Mouse (Mus musculus) midbrain, embryonic 16.5 days (tissue): ENCODE measurements around the gene Tpx2. TPM values are rescaled to one million over a fixed set of nuclear protein-coding genes. Genes with fewer than 3 reads are reported as not detected.
A peak's percentile ranks its signal among the peaks of the same experiment; 100 is the strongest.

Experiments
- ATAC-seq: fragments of 200-750 bp; cut with Nextera tagmentation; 2 replicates; pipeline ENCODE4 v1.8.0; 2017; ENCODE audit warnings: moderate TSS enrichment
- H3K27ac ChIP-seq: fragments of 300-500 bp; sonication (generic); 2 replicates; pipeline ENCODE4 v1.5.1; 2014; ENCODE audit warnings: mild to moderate bottlenecking, low read length, mixed read lengths
- H3K27me3 ChIP-seq: fragments of 300-500 bp; sonication (generic); 2 replicates; pipeline ENCODE4 v1.6.1; 2014; ENCODE audit warnings: low read depth, low read length, mixed read lengths; ENCODE audit not compliant: control insufficient read depth, insufficient read depth
- H3K36me3 ChIP-seq: fragments of 300-500 bp; sonication (generic); 2 replicates; pipeline ENCODE4 v1.6.1; 2014; ENCODE audit warnings: mild to moderate bottlenecking, low read length, moderate library complexity, mixed read lengths; ENCODE audit not compliant: control insufficient read depth, insufficient read depth
- H3K4me1 ChIP-seq: fragments of 300-500 bp; sonication (generic); 2 replicates; pipeline ENCODE4 v1.6.1; 2014; ENCODE audit warnings: mild to moderate bottlenecking, low read length, mixed read lengths; ENCODE audit not compliant: control insufficient read depth, insufficient read depth
- H3K4me2 ChIP-seq: fragments of 300-500 bp; sonication (generic); 2 replicates; pipeline ENCODE4 v1.6.1; 2014; ENCODE audit warnings: mild to moderate bottlenecking, low read length, mixed read lengths
- H3K4me3 ChIP-seq: fragments of 300-500 bp; sonication (generic); 2 replicates; pipeline ENCODE4 v1.5.1; 2014; ENCODE audit warnings: low read depth, mild to moderate bottlenecking, low read length, moderate library complexity, mixed read lengths
- H3K9ac ChIP-seq: fragments of 300-500 bp; sonication (generic); 2 replicates; pipeline ENCODE4 v1.6.1; 2014; ENCODE audit warnings: low read depth, low read length, mixed read lengths
- H3K9me3 ChIP-seq: fragments of 300-500 bp; sonication (generic); replicated peaks from 2 replicates; pipeline ENCODE4 v1.6.1; 2014; ENCODE audit warnings: mild to moderate bottlenecking, low read length, mixed read lengths; ENCODE audit not compliant: control insufficient read depth, poor library complexity, severe bottlenecking
- WGBS: fragments of 180-500 bp; shearing (Covaris S2); extraction: QIAGEN DNeasy Blood & Tissue Kit; methylation state at CpG from one replicate; pipeline ENCODE4 v1.1.7; 2014; 5-methylcytosine and 5-hydroxymethylcytosine counted together
- microRNA-seq: library from miRNA; unstranded; fragments of <30 nt; microRNA quantifications from one replicate; pipeline ENCODE4, GENCODE M21; 2017
- polyA plus RNA-seq: library from polyadenylated mRNA; unstranded; fragments of >200 nt; fragmentation: Nextera tagmentation; extraction: Ambion mirVana; gene quantifications from 2 replicates; pipeline ENCODE4 v1.2.1, GENCODE M21; 2015

Tpx2 gene
- polyA plus RNA-seq, 1 experiment from 2014 or later, result 10.5 TPM

GRCm38 (mm10) chr2:152941106-152941505 lies 93.3 kb downstream of the Tpx2 start:
- WGBS, result 73% methylated on average over 6 of the region's 6 CpGs
- Histone ChIP-seq H3K27me3 (peaks cover 39% of the 10 kb centered on the region), H3K36me3 (no peaks in the 10 kb centered on the region)

GRCm38 (mm10) chr2:152941776-152942175 lies 94.0 kb downstream of the Tpx2 start:
- H3K9me3 ChIP-seq, result no peaks in the 10 kb centered on the region
- H3K4me1 ChIP-seq, result peaks cover 12% of the 10 kb centered on the region
- no peak overlapping the region for H3K27ac ChIP-seq
- H3K27me3 ChIP-seq, result peaks cover 39% of the 10 kb centered on the region
- no peak overlapping the region for H3K4me2 ChIP-seq
- H3K36me3 ChIP-seq, result no peaks in the 10 kb centered on the region
- 32% methylated on average over 7 of the region's 7 CpGs for WGBS
- no peak overlapping the region for H3K4me3 ChIP-seq
- ATAC-seq, result no peak
- no peak overlapping the region for H3K9ac ChIP-seq

More at GRCm38 (mm10) chr2:152941106-152941505, 93.3 kb downstream of the Tpx2 start:
- Histone ChIP-seq H3K9ac (no peak overlapping the region), H3K9me3 (no peaks in the 10 kb centered on the region), H3K4me2 (no peak overlapping the region), H3K27ac (no peak overlapping the region), H3K4me3 (no peak overlapping the region), H3K4me1 (peaks cover 12% of the 10 kb centered on the region)
- ATAC-seq, result no peak

GRCm38 (mm10) chr2:152942898-152943515 lies 95.2 kb downstream of the Tpx2 start:
- H3K27me3 ChIP-seq, result peaks cover 39% of the 10 kb centered on the region
- H3K9me3 ChIP-seq, result no peaks in the 10 kb centered on the region
- peak overlapping the region; percentile 98 for H3K4me2 ChIP-seq
- peak; percentile 22; the same call in 1 of the 2 replicates for ATAC-seq
- H3K4me3 ChIP-seq, result peak overlapping the region; percentile 44
- no peak overlapping the region for H3K27ac ChIP-seq
- no peaks in the 10 kb centered on the region for H3K36me3 ChIP-seq
- peak overlapping the region; percentile 62 for H3K9ac ChIP-seq
- peaks cover 12% of the 10 kb centered on the region for H3K4me1 ChIP-seq
- WGBS, result under 1% methylated on average over 57 of the region's 65 CpGs

- peak overlapping the region; percentile 62; the same call in 1 of the 2 replicates for H3K9ac ChIP-seq
- 4% methylated on average over 8 of the region's 8 CpGs for WGBS
- no peaks in the 10 kb centered on the region for H3K36me3 ChIP-seq
- H3K4me3 ChIP-seq, result peak overlapping the region; percentile 44
- no peak overlapping the region for H3K27ac ChIP-seq
- H3K4me2 ChIP-seq, result peak overlapping the region; percentile 98
- no peaks in the 10 kb centered on the region for H3K9me3 ChIP-seq
- H3K27me3 ChIP-seq, result peaks cover 39% of the 10 kb centered on the region
- peaks cover 12% of the 10 kb centered on the region for H3K4me1 ChIP-seq
- ATAC-seq, result 0 out of 2 replicates have a peak, but pooled peaks have one; percentile 2
Observed at GRCm38 (mm10) chr2:152943568-152943967, 95.8 kb downstream of the Tpx2 start.

- Histone ChIP-seq H3K4me3 (no peak overlapping the region), H3K9ac (no peak overlapping the region), H3K4me2 (no peak overlapping the region), H3K27ac (no peak overlapping the region), H3K9me3 (no peaks in the 10 kb centered on the region), H3K36me3 (no peaks in the 10 kb centered on the region), H3K27me3 (peaks cover 39% of the 10 kb centered on the region), H3K4me1 (peaks cover 12% of the 10 kb centered on the region)
- no peak for ATAC-seq
- WGBS, result 64% methylated on average over 9 of the region's 9 CpGs
Observed at GRCm38 (mm10) chr2:152944013-152944412, 96.2 kb downstream of the Tpx2 start.

Small RNA genes within 50 kb of the gene (microRNA-seq; reads per million reads assigned to microRNA genes)
- not detected for gene Mir5622

Other genes starting within 250 kb of the Tpx2 start
- not detected in 2 replicates for gene Defb45, start 248.6 kb upstream of the Tpx2 start, polyA plus RNA-seq
- not detected in 2 replicates for gene Defb36, start 243.6 kb upstream of the Tpx2 start, polyA plus RNA-seq
- gene Defb25, start 224.9 kb upstream of the Tpx2 start, polyA plus RNA-seq, result not detected in 2 replicates
- gene Rem1, start 221.0 kb upstream of the Tpx2 start, polyA plus RNA-seq, result 0.45 and 0.89 TPM in 2 replicates
- gene H13, start 178.5 kb upstream of the Tpx2 start, polyA plus RNA-seq, result 181 and 187 TPM in 2 replicates
- 31.1 and 34.4 TPM in 2 replicates for gene Mcts2, start 160.9 kb upstream of the Tpx2 start, polyA plus RNA-seq
- 23.7 and 35.7 TPM in 2 replicates for gene Id1, start 111.7 kb upstream of the Tpx2 start, polyA plus RNA-seq
- 5.0 and 5.4 TPM in 2 replicates for gene Cox4i2, start 93.8 kb upstream of the Tpx2 start, polyA plus RNA-seq
- gene Bcl2l1, start 16.2 kb upstream of the Tpx2 start, polyA plus RNA-seq, result 186 and 194 TPM in 2 replicates
- 0.14 TPM in 1 of 2 replicates, not detected in the other for gene Mylk2, start 63.4 kb downstream of the Tpx2 start, polyA plus RNA-seq
- gene Foxs1, start 85.2 kb downstream of the Tpx2 start, polyA plus RNA-seq, result 4.0 and 4.3 TPM in 2 replicates
- 10.6 and 13.7 TPM in 2 replicates for gene Dusp15, start 103.7 kb downstream of the Tpx2 start, polyA plus RNA-seq
- 6.8 and 9.2 TPM in 2 replicates for gene Ttll9, start 114.5 kb downstream of the Tpx2 start, polyA plus RNA-seq
- gene Pdrg1, start 167.5 kb downstream of the Tpx2 start, polyA plus RNA-seq, result 236 and 259 TPM in 2 replicates
- gene Xkr7, start 183.9 kb downstream of the Tpx2 start, polyA plus RNA-seq, result 1.6 and 1.9 TPM in 2 replicates
- gene Ccm2l, start 218.0 kb downstream of the Tpx2 start, polyA plus RNA-seq, result 1.0 and 1.2 TPM in 2 replicates